Mouse (Mus musculus) right cerebral cortex, postnatal 10 days (tissue): Measurements from ENCODE around the gene Dffb.
"Not testable (repeated sequence)": the region's sequence is repeated elsewhere in the genome, so short reads cannot be mapped to it uniquely, and the experiment has no call there.

Source experiments
- DNase-seq, 2 experiments: peaks; one replicate each; pipeline ENCODE4 v3.0.0; 2021; ENCODE audit warnings: low spot score in 2 of 2

Gene Dffb

DNA sequence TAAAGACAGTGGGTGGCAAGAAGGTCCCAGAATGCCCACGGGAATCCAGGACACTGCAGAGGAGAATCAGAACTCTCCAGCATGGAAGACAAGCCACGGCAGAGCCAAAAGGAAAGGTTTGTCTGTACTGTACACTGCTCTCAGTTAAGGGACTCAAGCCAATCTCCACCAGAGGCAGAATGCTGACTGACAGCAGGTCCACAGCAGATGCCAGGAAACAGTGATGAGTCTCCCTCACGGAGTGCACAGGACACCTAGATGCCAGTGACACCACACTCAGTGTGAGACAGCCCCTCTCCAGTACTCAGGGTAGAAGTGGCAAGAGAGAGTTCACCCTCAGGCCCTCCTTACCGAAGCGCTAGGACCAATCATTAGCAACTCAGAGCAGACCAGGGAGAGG, 8.3 kb downstream of the Dffb start:
- no peak for DNase-seq

DNA sequence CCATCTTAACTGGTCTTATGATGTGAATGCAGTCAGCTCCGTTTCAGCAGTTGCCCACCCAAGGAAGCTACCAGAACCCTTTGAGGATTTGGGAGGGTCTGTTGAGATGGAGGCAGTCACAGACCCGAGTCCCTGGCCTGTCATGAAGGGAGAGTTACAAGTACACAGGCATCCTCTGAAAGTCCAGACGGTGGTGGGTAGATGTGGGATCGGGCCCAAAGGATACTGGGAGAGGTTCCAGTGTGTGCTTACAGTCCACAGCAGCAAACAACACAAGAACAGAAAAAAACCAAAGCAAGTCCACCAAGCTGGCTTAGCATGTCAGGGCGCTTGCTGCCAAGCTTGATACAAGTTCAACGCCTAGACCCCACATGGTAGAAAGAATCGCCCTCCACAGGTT, 12.3 kb downstream of the Dffb start:
- DNase-seq = no peak

DNA sequence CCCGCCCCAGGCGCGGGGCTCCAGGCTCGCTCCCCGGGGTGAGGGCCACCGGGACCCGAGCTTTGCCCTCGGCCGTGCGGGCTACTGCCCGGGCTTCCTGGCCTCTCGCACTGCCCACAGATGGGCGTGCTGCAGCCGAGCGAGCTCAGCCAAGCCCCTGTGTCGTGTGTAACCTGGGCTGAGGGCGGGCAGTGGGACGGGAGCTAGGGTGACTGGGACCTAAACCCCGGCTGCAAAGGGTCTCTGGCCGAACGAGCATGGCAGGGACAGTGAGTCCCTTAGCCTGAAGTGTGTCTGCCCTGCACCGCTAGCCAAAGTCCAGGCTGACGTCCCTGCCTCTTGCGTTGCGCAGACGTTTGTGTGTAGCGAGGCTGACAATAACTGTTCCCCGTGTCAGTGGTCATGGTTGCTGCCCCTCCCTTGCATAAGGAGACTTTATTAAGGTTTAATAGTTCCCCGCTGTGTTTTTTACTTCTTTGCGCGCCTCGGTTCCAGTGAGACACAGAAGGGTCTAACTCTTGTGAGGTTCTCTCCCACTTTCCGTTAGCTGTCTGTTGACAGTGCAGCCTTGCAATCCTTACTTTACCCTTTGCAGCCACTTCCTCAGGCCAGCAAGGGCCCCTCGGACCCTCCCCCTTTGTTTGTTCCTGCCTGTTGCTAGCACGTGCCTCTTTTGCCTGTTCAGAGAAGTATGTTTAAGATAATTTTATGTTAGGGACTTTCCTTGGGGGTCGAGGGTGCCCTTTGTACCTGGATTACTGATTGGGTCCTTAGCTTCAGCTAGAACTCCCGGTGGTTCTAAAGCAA, 17.3 kb downstream of the Dffb start:
- DNase-seq = peak; percentile 46 to 58

DNA sequence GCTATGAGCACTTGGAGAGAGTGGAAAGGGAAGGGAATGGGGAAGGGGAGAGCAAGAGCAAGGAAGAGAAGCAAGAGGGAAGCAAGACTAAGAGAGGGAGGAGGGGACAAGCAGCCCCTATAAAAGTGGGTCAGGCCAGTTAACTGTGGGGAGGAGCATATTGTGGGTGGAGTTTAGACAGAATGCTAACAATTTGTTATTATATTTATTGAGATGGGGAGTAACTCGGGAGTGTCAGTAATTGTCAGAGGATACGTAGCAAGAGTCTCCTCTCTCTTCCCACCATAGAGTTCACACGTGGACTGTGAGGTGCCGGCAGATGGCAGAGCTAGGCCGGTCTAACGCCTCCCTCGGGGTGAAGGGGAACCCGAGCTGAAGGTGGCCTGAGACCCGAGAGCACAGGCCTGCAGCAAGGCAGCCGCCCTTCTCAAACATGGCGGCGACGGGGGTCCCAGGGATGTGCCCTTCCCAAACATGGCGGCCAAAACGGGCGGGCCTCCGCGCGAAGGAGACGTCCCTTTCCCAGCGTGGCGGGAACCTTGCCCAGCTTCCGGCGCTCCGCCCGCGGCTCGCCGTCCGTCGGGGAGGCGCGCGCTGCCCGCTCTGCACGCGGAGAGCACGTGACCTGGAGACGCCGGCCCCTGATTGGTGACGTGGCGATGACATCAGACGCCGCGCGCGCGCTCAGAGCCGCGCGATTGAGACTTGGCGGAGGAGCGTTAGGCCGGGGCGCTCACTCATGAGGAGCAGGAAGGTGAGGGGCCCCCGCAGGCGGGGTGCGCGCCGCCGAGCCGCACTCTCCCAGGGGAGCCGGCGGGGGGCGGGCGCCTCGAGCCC, 18.1 kb downstream of the Dffb start, which contains the start of gene A430005L14Rik:
TSS of gene A430005L14Rik (plus strand) at position 669 of the 837 bp plus-strand sequence.
- DNase-seq = peak; percentile 99

DNA sequence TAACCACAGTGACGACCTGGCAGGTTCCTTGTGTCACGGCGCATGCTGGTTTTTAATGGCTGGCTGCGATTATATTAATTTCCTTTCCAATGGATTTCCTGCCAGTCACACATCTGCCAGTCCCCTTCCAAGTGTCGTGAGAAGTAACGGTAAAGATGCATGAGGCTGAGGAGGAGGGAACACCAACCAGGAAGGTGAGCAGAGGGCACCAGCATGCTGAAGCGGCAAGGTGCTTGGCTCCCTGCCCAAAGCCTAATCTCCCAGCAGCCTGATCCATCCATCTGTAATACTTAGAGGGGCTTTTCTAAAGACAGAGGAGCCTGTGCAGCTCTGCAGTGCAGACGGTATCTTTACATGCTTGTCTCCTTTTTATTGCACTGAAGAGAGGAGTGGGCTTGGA, 19.3 kb downstream of the Dffb start:
- DNase-seq = peak in 1 of 2 experiments; percentile 54

DNA sequence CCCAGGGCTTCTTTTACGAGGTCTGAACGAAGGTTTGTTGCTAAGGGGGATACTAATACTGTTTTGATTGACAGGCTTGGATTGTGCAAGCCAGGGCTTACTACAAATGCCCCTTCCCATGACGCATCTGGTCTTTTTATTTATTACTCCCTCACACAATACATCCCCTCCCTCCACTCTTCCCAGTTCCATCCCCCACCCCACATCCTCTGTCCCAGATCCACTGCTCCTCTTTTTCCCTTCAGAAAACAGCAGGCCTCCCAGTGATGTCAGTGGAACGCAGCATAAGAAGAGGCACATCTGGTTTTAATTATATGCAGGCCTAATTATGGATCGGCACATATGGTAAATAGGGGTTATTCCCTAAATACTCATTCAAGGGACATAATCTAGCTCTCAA, 23.2 kb downstream of the Dffb start:
- DNase-seq = no peak

DNA sequence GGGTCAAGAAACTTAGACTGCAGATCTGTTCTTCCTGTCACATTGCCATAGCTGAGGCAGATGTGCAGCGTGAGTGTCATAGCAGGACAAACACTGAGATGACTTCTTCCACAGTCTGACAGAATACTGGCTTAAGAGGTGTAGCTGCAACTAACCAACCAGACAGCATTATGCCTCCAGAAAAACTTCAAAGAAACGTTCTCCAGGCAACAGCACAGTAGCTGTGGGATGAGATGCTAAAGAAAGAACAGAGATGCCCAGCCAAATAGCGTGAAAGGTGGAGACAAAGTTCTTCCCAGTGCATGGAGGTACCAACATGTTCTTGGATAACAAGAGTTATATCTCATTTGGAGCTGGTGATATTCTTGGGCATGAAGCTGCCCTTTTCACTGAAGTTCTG, 23.8 kb downstream of the Dffb start:
- no peak for DNase-seq

DNA sequence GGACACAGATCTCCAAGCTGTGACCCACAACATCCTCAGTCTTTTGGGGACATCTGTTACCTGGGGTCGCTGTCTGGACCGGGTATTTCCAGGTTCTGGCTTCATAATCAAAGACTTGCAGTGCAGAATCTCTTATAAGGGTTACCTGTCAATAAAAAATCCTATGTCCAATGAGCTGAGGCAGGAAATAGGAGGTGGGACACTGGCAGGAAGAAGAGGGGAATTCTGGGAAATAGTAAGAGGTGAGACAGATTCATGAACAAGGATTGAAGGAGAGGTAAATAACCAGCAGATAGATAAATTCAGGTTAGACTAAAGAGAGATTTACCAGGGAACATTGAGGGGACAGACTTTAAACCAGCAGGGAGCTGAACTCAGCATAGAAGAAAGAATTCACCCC, 24.6 kb downstream of the Dffb start:
- no peak for DNase-seq

DNA sequence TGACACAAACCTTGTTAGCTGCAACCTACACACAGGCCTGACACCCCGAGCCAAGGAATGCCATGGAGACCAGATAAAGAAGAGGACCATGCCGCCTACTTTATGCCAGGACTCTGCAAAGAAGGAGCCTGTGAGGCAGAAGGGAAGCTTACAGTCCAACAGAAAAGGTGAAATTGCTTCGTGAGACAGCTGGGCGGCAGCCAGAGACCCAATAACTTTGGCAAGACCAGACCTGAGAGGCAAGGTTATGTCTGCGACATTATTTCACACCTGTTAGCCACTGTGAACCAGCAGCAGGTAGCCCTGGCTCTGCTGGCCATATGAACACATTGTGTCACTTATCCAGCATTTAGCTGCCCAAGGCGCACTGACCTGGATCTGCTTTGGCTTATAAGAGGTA, 29.2 kb downstream of the Dffb start:
- DNase-seq = no peak

DNA sequence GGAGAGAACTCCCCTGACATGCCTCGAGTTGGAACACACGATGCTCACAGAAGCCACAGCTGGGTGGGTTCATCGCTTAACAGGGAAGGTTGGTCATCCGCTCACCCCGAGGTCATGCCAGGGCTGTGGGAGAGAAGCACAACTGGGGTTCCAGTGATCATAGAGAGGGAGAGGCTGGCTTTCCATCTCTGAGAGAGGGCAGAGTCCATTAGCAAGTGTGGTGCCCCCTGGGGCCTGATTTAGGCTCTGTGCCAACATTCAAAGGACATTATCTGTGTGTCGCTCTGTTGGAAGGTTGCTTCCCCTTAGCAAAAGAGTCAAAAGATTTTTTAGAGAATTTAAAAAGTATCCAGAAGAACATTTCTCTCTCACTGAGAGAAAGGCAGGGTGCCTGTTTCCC, 30.7 kb downstream of the Dffb start:
- DNase-seq = no peak

DNA sequence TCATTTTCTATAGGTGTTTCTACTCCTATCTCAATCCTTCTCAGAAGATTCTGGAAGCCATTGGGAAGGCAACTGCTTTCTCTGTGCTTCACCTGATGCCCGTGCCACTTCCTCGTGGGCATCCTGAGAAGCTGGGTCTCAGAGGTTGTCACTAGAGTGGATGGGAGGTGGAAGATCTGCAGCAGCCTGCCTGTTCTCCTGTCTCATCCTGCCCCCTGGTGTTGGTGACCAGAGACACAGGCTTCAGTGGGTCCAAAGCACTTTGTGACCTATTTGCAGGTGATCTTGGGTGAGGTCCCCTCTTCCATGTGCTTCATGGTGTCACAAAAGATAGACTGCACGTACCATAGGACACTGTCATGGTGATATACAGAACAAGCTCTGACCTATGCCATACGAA, 31.7 kb downstream of the Dffb start:
- peak in 1 of 2 experiments; percentile 66 for DNase-seq

DNA sequence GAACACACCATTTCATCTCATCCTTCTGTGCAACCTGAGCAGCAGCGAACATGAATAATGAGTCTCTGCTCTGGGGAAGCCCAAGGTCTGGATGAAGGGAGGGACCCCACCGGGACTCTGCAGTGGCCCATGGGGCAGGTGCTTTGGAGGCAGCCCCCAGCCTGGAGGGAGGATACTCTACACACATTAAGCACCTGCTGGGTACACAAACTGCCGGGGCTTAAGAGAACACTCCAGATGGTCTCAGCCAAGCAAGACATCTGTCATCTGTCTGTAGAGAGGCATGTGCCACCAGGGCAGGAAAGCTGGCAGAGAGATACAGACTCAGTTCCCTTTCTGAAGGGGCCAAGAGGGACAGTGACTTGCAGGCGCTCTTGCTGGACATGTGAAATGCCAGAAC, 45.0 kb downstream of the Dffb start:
- peak; percentile 41 to 69 for DNase-seq

DNA sequence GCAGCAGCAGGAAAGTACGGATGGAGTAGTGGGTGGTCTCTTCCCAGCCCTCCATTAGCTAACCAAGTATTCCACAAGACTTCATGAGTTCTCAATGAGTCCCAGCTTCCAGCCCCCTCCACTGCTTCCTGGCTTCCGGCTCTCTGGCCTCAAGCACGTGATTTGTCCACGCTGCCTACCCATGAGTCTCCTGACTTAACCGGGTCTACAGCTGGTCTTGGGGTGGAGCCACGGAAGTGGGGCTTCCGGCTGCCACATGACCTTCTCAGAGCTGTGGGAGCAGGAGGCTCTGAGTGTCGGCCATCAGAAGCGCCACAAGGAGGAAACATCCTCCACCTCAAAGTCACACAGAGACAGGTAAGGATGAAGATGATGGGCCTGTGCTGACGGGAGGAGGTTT, 45.5 kb downstream of the Dffb start:
- no peak for DNase-seq

DNA sequence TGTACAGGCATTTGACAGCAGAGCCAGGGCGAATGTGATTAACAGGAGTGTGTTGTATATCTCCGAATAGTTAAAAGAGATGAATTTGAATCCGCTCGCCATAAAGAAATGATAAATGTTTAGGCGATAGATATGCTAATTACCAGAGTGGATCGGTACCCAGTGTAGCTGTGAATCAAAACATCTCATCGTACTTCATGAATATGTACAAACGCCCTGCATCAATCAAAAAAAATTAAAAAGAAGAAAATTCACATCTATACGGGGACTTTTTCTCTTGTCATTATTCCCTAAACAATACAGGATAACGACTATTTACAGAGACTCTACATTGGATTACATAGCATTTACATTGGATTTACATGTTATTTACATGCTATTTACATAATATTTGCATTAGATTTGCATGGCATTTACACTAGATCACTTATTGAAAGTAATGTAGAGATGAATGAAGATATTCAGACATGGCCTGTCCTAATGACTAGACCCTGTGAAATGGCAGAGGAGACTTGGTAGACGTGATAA, 46.1 kb downstream of the Dffb start:
- no peak for DNase-seq

DNA sequence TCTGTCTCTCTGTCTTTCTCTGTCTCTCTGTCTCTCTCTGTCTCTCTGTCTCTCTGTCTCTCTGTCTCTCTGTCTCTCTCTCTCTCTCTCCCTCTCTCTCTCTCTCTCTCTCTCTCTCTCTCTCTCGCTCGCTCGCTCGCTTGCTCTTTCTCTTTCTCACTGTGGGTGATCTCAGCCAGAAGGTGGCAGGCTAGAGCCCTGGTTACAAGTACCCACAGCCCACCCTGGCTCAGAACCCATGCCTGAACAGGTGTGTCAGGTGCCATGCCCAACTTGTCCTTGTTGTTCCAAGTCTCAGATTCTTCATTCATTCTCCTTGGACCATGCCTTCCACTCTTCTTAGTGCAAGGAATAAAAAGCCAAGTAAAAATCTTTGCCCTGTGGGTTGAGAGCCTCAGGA, 52.8 kb downstream of the Dffb start:
- not testable (repeated sequence) for DNase-seq

DNA sequence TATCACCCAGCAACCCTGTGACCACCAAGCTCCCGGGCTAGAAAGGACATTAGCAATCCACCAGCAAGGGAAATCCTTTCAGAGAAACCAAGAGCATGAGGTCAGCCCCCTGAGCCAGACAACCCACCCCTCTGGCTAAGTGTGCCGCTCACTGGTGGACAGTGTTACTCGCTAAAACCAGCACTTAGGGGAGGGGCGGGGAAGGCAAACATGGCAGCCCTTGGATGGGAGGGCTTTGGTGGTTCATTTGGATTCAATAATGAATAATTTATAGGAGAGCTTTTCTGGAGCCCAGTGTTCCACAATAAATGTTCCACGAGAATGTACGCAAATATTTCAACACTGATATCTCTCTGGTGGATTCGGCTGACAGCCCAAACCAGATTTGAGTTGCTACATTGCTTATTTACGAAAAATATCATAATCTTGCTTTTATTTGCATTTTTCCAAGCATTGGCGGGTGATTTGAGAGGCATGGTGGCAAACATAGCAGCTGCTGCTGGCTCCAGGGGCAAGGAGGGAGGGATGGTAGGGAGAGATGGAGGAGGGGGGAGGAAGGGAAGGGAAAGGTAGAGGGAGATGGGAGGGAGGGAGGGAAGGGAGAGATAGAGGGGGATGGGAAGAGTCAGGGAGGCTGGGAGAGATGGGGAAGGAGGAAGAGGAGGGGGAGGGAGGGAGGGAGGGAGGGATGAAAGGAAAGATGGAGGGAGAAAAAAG, 54.3 kb downstream of the Dffb start:
- DNase-seq = no peak

DNA sequence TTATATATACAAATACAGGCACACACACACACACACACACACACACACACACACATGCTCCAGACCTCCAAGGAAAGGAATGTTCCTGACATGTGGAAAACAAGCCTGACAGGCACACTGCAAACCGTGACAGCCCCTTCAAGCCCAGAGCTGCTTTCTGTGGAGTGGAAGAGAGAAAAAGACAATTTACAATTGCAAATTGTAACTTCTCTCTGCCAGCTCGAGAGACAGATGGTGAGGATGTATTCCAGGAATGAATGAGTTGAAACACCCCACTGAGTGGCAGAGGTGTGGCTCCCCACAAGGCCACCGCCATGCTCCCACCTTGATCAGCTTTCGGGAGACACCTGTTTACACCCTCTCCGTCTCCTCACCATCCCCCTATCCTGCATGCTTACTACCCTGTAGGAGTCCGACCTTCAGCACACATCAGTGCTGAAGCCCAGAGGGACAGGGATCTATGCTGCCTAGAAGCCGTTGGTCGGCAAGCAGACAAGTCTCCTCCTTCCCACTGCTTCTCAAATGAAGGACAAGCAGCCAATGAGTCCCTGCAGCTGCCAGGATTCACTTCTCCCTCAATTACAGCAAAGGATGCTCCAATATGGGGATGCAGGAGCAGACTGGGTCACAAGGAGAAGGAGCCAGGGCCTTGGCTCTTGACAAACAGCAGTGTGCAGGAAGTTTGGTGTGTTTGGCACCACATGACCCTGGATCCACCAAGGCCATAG, 57.0 kb downstream of the Dffb start:
- DNase-seq = peak; percentile 37 to 47
